Mouse (Mus musculus): ENCODE data around the gene Sh3gl3.
A peak's percentile ranks its signal among the peaks of the same experiment; 100 is the strongest.

The Sh3gl3 gene

GRCm38 (mm10) chr7:82173540-82173939, at the start of gene Sh3gl3:
Gene Sh3gl3 (plus strand): TSS chr7:82173840.
- DNase-seq = no peak

DNA sequence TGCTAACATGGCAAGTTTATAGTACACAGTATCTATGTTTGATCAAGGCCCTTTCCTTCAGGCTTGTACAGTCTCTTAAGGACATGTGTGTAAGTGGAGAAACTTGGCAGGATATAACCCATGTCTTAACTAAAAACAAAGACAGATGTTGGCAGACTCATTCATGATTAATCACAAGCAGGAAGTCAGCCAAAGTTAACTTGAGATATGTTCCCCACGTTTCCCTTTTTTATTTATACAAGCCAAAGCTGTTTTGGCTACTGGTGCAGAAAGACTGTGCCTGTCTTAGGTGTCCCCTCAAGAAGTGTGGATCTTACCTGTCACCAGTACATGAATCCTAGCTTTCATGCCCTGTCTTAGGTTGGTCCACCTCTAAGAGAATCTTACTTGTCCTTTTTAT, 35.4 kb upstream of the Sh3gl3 start:
- DNase-seq = no peak

- DNase-seq = no peak
Observed at GRCm38 (mm10) chr7:82147151-82147550, 26.5 kb upstream of the Sh3gl3 start.

DNA sequence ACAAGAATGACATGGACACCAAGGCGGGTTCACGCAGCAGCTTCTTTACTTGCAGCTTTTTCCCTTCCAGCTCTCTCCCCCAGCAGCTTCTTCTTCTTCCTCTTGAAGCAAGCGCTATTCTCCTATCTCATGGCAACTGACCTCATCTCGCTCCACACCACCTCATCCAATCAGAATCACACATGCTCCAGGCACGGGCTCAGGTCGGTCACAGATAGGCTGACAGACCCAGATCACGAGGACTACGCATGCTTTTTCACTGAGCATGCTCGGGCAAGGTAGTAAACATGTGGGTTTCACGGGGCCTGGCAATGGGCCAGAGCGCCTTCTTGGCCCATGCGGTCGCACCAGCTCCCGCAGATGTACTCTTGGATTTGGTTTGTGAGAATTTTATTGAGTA, 9.0 kb upstream of the Sh3gl3 start:
- DNase-seq = no peak

DNA sequence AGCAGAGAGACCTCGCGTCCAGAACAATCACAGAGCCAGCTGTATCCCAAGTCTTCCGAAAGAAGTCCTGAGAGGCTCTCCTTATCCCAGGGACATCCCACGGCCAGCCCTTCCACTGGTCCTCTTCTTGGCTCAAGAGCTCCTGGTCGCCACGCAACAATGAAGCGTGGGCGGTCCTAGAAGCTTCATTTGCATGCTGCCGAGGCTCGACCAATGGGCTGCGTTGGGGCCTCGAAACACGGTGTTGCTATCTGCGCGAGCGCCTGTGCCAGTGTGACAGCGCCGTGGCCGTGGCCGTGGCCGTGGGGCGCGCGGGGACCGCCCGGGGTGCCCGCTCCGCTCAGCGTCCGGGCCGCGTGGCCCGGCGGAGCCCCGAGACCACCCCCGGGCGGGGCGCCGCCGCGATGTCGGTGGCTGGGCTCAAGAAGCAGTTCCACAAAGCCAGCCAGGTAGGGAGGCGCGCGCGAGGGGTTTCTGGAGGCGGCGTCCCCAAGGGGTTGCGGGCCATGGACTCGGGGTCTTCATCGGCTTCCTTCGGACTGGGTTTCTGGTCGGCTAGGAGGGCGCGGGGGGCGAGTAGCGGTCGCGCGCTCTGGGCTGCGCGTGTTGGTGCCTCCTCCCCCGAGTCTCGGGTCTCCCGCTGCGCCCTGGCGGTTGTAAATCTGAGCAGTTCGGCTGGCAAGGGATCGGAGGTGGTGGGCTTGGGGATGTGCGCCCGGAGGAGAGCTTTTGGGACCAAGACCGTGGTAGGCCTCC, 1.1 kb downstream of the Sh3gl3 start:
- DNase-seq = peak; percentile 84

DNA sequence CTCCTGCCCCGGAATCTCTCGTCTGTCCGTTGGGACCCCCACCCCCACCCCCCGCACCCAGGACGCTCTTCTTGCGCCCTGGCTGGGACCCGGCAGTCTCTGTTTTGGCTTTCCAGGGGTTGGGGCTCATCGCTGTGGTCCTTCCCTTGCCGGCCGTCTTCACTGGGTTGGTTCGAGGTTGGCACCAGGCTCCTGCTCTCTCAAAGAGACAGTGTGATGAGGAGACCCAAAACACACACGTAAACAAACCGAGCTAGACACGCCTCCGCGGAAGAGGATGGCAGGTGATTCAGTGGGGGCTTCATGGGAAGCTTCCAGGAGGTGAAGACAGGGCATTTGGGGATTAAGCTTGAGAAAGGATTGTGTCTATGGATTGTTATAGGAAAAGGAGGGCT, 1.7 kb downstream of the Sh3gl3 start:
- no peak for DNase-seq

- DNase-seq = no peak
Observed at GRCm38 (mm10) chr7:82176192-82176591, 2.6 kb downstream of the Sh3gl3 start.

DNA sequence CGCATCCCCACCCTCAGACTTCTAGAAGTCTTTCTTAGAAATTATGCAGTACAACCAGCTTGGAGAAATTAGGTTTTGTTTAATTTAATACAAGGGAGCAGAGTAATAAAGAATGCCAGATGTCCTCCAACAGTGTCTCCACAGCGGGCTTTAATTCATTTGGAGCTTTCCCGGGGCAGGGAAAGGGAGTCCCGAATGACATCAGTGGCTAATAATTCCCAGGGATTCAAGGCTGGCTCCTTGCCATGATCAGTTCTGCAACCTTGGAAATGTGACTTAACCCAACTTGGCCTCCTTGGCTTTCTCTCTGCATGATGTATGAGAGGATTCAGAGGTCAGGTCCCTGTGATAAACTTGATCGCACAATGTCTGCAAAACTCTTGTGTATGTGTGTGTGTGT, 3.7 kb downstream of the Sh3gl3 start:
- DNase-seq = no peak

DNA sequence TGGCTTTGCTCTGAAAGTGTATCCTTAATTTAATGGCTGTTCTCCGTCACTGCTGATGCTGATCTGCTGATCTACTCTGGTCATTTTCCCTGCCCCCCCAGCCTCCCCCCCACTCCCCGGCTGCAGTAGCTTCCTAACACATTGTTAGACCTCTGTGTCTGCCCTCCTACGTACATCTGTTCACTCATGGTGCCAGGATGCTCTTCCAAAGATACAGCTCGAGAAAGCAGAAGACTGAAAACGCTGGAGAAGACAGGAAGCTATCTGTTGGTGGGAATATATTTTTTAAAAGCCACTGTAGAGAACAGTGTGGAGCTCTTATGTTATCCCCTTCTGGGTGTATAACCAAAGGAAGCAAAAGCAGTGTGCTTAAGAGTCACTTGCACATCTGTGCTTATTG, 7.3 kb downstream of the Sh3gl3 start:
- no peak for DNase-seq

DNA sequence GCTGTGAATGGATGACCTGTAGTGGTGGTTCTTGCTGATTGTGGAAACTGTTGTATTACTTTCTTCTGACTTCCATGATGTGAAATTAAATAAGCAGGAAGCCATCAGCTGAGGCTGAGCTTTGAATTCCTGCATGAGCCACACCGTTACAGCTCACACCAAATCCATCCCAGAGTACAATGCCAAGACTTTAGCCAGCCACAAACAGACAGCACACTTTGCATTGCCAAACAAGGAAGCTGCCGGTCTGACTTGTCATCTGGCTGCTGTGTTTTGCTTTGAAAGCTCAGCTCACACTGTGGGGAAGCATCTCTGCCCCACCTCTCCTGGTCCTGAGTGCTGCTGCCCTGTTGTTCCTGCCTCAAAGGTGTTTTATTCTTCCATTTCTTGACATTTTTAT, 9.1 kb downstream of the Sh3gl3 start:
- DNase-seq = no peak

- DNase-seq = no peak
Observed at GRCm38 (mm10) chr7:82191604-82192003, 18.0 kb downstream of the Sh3gl3 start.

DNA sequence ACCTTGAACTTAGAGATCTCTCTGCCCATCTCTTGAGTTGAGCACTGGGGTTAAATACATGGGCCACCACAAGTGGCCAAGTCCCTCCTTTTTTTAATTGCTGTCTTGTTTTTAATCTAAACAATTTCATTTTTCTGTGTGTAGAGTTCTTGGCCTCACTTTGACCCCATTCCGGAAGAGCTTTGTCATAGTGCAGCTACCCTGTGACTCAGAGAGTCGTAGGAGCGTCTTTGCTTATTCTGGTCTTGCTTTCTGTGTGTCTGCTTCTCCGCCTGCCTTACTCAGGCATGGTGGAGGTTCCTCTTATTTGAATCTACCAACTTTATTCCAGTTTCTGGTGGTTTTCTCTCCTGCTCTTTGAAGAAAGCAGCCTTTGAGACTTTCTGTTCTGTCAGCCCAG, 18.9 kb downstream of the Sh3gl3 start:
- DNase-seq = no peak

DNA sequence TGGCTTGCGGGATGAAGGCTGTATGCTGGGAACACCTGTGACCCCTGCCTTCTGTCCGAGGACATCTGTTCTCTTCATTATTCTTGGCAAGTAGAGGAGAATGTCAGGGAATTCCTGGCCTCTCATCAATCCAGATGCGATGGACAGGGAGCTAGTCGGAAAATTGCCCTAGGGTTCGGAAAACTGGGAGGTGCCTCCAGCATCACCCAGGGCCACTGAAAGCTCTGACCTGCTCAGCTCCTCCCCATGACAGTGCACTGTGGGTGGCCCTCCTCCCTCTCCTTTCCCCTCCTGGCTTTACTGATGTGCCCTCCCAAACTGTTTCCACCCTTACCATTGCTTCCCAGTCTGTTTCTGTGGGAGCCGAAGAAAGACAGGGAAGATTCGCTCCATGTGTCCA, 29.5 kb downstream of the Sh3gl3 start:
- no peak for DNase-seq

- DNase-seq = no peak
Observed at GRCm38 (mm10) chr7:82204014-82204784, 30.6 kb downstream of the Sh3gl3 start.

DNA sequence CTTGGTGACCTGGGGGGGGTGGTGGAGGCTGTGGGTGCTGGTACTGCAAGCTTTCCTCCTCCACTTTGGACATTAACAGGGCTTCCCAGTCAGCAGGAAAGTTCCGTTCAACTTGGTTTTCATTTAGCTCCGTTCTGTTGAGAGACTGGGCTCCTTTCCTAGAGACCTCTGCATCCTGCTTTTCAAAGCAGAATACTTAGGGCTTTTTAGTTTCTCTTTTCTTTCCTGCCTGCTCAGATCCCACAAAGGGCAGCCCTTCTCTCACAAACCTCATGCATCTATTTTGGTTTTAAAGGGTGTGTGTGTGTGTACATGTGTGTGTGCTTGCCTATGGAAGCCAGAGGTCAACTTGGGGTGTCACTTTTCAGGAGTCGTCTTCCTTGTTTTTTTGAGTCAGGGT, 31.3 kb downstream of the Sh3gl3 start:
- DNase-seq = no peak

GRCm38 (mm10) chr7:82206787-82207186, 33.1 kb downstream of the Sh3gl3 start:
- DNase-seq = no peak

GRCm38 (mm10) chr7:82221380-82221933, 47.8 kb downstream of the Sh3gl3 start:
- no peak for DNase-seq

GRCm38 (mm10) chr7:82223906-82224846, 50.5 kb downstream of the Sh3gl3 start:
- no peak for DNase-seq

- DNase-seq = no peak
Observed at GRCm38 (mm10) chr7:82233201-82233600, 59.6 kb downstream of the Sh3gl3 start.

- DNase-seq = no peak
Observed at GRCm38 (mm10) chr7:82234010-82234897, 60.6 kb downstream of the Sh3gl3 start.

DNA sequence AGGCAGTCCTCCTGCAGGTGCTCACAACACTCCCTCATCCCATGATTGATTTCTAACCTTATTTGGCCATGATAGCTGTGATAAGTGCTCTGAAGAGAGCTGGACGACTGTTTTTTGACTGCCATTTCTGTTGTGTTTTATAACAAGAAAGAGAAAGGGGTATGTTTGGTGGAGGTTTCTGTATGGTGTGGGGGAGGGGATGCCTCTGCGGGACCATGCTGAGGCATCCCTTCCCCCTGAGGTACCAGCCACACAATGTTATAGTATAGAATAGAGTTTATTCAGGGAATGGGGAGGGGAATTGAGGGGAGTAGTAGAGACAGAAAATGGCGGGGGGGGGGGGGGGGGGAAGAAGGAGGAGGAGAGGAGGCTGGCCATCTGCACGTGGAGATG, 61.3 kb downstream of the Sh3gl3 start:
- DNase-seq = no peak

GRCm38 (mm10) chr7:82235486-82235885, 61.8 kb downstream of the Sh3gl3 start:
- DNase-seq = no peak
